Mouse (Mus musculus): ENCODE data around the gene Clmp. TPM values are rescaled to one million over a fixed set of nuclear protein-coding genes. Genes with fewer than 3 reads are reported as not detected.
"Not testable (repeated sequence)": the region's sequence is repeated elsewhere in the genome, so short reads cannot be mapped to it uniquely, and the experiment has no call there.

The Clmp gene
- polyA plus RNA-seq, 1 experiment from 2014 or later, result 7.7 TPM

- Histone ChIP-seq H3K27me3 (replicated peaks; ENCODE audit: control insufficient read depth, insufficient read depth, low read length) (peaks cover 3% of the 10 kb centered on the region; the same call in 1 of the 2 replicates), H3K4me2 (peak overlapping the region; percentile 40), H3K4me3 (ENCODE audit: low read depth, low read length) (no peak overlapping the region), H3K4me1 (replicated peaks; ENCODE audit: control insufficient read depth, insufficient read depth, low read length) (peaks cover 7% of the 10 kb centered on the region; the same call in 1 of the 2 replicates), H3K9ac (ENCODE audit: low read depth, low read length) (no peak overlapping the region), H3K27ac (ENCODE audit: low read depth, low read length) (no peak overlapping the region; the same call in 1 of the 2 replicates), H3K9me3 (ENCODE audit: control insufficient read depth, low read length) (no peaks in the 10 kb centered on the region), H3K36me3 (ENCODE audit: control insufficient read depth, insufficient read depth, low read length) (no peaks in the 10 kb centered on the region)
- DNase-seq (ENCODE audit: low spot score) (no peak), ATAC-seq (replicated peaks; ENCODE audit: low FRiP score) (peak; percentile 62; the same call in 1 of the 2 replicates)
- 13% methylated on average over 13 of the region's 13 CpGs for WGBS
Measured at GRCm38 (mm10) chr9:40783641-40784373, 98.0 kb downstream of the Clmp start.

- WGBS, result 16% methylated on average over 9 of the region's 9 CpGs
- H3K9ac ChIP-seq (ENCODE audit: low read depth, low read length), result no peak overlapping the region
- peaks cover 7% of the 10 kb centered on the region; the same call in 1 of the 2 replicates for H3K4me1 ChIP-seq (replicated peaks; ENCODE audit: control insufficient read depth, insufficient read depth, low read length)
- DNase-seq (ENCODE audit: low spot score) (no peak), ATAC-seq (replicated peaks; ENCODE audit: low FRiP score) (no peak)
- no peak overlapping the region; the same call in 1 of the 2 replicates for H3K27ac ChIP-seq (ENCODE audit: low read depth, low read length)
- H3K36me3 ChIP-seq (ENCODE audit: control insufficient read depth, insufficient read depth, low read length), result no peaks in the 10 kb centered on the region
- no peak overlapping the region for H3K4me3 ChIP-seq (ENCODE audit: low read depth, low read length)
- H3K9me3 ChIP-seq (ENCODE audit: control insufficient read depth, low read length), result no peaks in the 10 kb centered on the region
- H3K4me2 ChIP-seq, result peak overlapping the region; percentile 40
- peaks cover 3% of the 10 kb centered on the region; the same call in 1 of the 2 replicates for H3K27me3 ChIP-seq (replicated peaks; ENCODE audit: control insufficient read depth, insufficient read depth, low read length)
Measured at GRCm38 (mm10) chr9:40784374-40784967, 98.7 kb downstream of the Clmp start.

- no peak for DNase-seq (ENCODE audit: low spot score)
- Histone ChIP-seq H3K4me2 (no peak overlapping the region), H3K9me3 (ENCODE audit: control insufficient read depth, low read length) (no peaks in the 10 kb centered on the region), H3K9ac (ENCODE audit: low read depth, low read length) (no peak overlapping the region), H3K36me3 (ENCODE audit: control insufficient read depth, insufficient read depth, low read length) (no peaks in the 10 kb centered on the region), H3K4me1 (replicated peaks; ENCODE audit: control insufficient read depth, insufficient read depth, low read length) (peaks cover 7% of the 10 kb centered on the region; the same call in 1 of the 2 replicates), H3K27me3 (replicated peaks; ENCODE audit: control insufficient read depth, insufficient read depth, low read length) (peaks cover 3% of the 10 kb centered on the region; the same call in 1 of the 2 replicates), H3K4me3 (ENCODE audit: low read depth, low read length) (no peak overlapping the region), H3K27ac (ENCODE audit: low read depth, low read length) (no peak overlapping the region)
- 83% methylated on average over 6 of the region's 6 CpGs for WGBS
- no peak for ATAC-seq (replicated peaks; ENCODE audit: low FRiP score)
Measured at GRCm38 (mm10) chr9:40785452-40785851, 99.7 kb downstream of the Clmp start.

- DNase-seq (ENCODE audit: low spot score); ATAC-seq (replicated peaks; ENCODE audit: low FRiP score); H3K9ac ChIP-seq (ENCODE audit: low read depth, low read length); H3K4me1 ChIP-seq (replicated peaks; ENCODE audit: control insufficient read depth, insufficient read depth, low read length); H3K4me2 ChIP-seq; H3K36me3 ChIP-seq (ENCODE audit: control insufficient read depth, insufficient read depth, low read length); H3K27ac ChIP-seq (ENCODE audit: low read depth, low read length); H3K9me3 ChIP-seq (ENCODE audit: control insufficient read depth, low read length); H3K4me3 ChIP-seq (ENCODE audit: low read depth, low read length); H3K27me3 ChIP-seq (replicated peaks; ENCODE audit: control insufficient read depth, insufficient read depth, low read length): not testable (repeated sequence)
- 80% methylated on average over 6 of the region's 6 CpGs for WGBS
Measured at GRCm38 (mm10) chr9:40786820-40787219, 101.1 kb downstream of the Clmp start.

- H3K9me3 ChIP-seq (ENCODE audit: control insufficient read depth, low read length), result no peaks in the 10 kb centered on the region
- H3K27me3 ChIP-seq (replicated peaks; ENCODE audit: control insufficient read depth, insufficient read depth, low read length), result no peaks in the 10 kb centered on the region
- DNase-seq (ENCODE audit: low spot score), result no peak
- no peak for ATAC-seq (replicated peaks; ENCODE audit: low FRiP score)
- no peak overlapping the region for H3K9ac ChIP-seq (ENCODE audit: low read depth, low read length)
- H3K36me3 ChIP-seq (ENCODE audit: control insufficient read depth, insufficient read depth, low read length), result no peaks in the 10 kb centered on the region
- 59% methylated on average over 6 of the region's 6 CpGs for WGBS
- no peak overlapping the region for H3K4me3 ChIP-seq (ENCODE audit: low read depth, low read length)
- no peaks in the 10 kb centered on the region for H3K4me1 ChIP-seq (replicated peaks; ENCODE audit: control insufficient read depth, insufficient read depth, low read length)
- no peak overlapping the region for H3K4me2 ChIP-seq
- H3K27ac ChIP-seq (ENCODE audit: low read depth, low read length), result no peak overlapping the region
Measured at GRCm38 (mm10) chr9:40791864-40792633, 106.3 kb downstream of the Clmp start.

GRCm38 (mm10) chr9:40793581-40793980 is 107.8 kb downstream of the Clmp start:
- no peaks in the 10 kb centered on the region for H3K27me3 ChIP-seq (replicated peaks; ENCODE audit: control insufficient read depth, insufficient read depth, low read length)
- H3K4me3 ChIP-seq (ENCODE audit: low read depth, low read length), result no peak overlapping the region
- DNase-seq (ENCODE audit: low spot score), result no peak
- peaks cover 5% of the 10 kb centered on the region for H3K4me1 ChIP-seq (replicated peaks; ENCODE audit: control insufficient read depth, insufficient read depth, low read length)
- no peaks in the 10 kb centered on the region for H3K9me3 ChIP-seq (ENCODE audit: control insufficient read depth, low read length)
- no peak overlapping the region for H3K9ac ChIP-seq (ENCODE audit: low read depth, low read length)
- ATAC-seq (replicated peaks; ENCODE audit: low FRiP score), result no peak
- H3K36me3 ChIP-seq (ENCODE audit: control insufficient read depth, insufficient read depth, low read length), result no peaks in the 10 kb centered on the region
- H3K4me2 ChIP-seq, result no peak overlapping the region
- WGBS, result 86% methylated on average over 5 of the region's 5 CpGs
- no peak overlapping the region for H3K27ac ChIP-seq (ENCODE audit: low read depth, low read length)

- Histone ChIP-seq H3K4me3 (ENCODE audit: low read depth, low read length) (no peak overlapping the region), H3K4me1 (replicated peaks; ENCODE audit: control insufficient read depth, insufficient read depth, low read length) (peaks cover 12% of the 10 kb centered on the region), H3K27me3 (replicated peaks; ENCODE audit: control insufficient read depth, insufficient read depth, low read length) (no peaks in the 10 kb centered on the region), H3K9me3 (ENCODE audit: control insufficient read depth, low read length) (no peaks in the 10 kb centered on the region), H3K36me3 (ENCODE audit: control insufficient read depth, insufficient read depth, low read length) (no peaks in the 10 kb centered on the region), H3K4me2 (no peak overlapping the region), H3K27ac (ENCODE audit: low read depth, low read length) (no peak overlapping the region), H3K9ac (ENCODE audit: low read depth, low read length) (no peak overlapping the region)
- DNase-seq (ENCODE audit: low spot score), result no peak
- no peak for ATAC-seq (replicated peaks; ENCODE audit: low FRiP score)
- 40% methylated on average over 5 of the region's 5 CpGs for WGBS
Measured at GRCm38 (mm10) chr9:40794251-40794650, 108.5 kb downstream of the Clmp start.

GRCm38 (mm10) chr9:40794926-40795325 is 109.2 kb downstream of the Clmp start:
- Histone ChIP-seq H3K27ac (ENCODE audit: low read depth, low read length) (no peak overlapping the region), H3K4me3 (ENCODE audit: low read depth, low read length) (no peak overlapping the region), H3K36me3 (ENCODE audit: control insufficient read depth, insufficient read depth, low read length) (no peaks in the 10 kb centered on the region), H3K9me3 (ENCODE audit: control insufficient read depth, low read length) (no peaks in the 10 kb centered on the region), H3K4me1 (replicated peaks; ENCODE audit: control insufficient read depth, insufficient read depth, low read length) (peaks cover 12% of the 10 kb centered on the region), H3K4me2 (no peak overlapping the region), H3K27me3 (replicated peaks; ENCODE audit: control insufficient read depth, insufficient read depth, low read length) (no peaks in the 10 kb centered on the region), H3K9ac (ENCODE audit: low read depth, low read length) (no peak overlapping the region)
- ATAC-seq (replicated peaks; ENCODE audit: low FRiP score) (no peak), DNase-seq (ENCODE audit: low spot score) (no peak)
- WGBS, result 70% methylated on average over 5 of the region's 5 CpGs
